Mouse (Mus musculus) adrenal gland, postnatal 36 days (tissue): ENCODE measurements around the gene Col9a3. TPM values are rescaled to one million over a fixed set of nuclear protein-coding genes. Genes with fewer than 3 reads are reported as not detected.

Experiments
- DNase-seq, 2 experiments: peaks; one replicate each; pipeline ENCODE4 v3.0.0; 2021; ENCODE audit warnings: mixed read lengths in 1 of 2
- total RNA-seq, 2 experiments: library from RNA; stranded (reverse); gene quantifications; 2 replicates each; pipeline ENCODE4 v1.2.3; 2021

Gene Col9a3
- total RNA-seq, 2 experiments from 2014 or later, result 0.17 to 0.26 TPM

DNA sequence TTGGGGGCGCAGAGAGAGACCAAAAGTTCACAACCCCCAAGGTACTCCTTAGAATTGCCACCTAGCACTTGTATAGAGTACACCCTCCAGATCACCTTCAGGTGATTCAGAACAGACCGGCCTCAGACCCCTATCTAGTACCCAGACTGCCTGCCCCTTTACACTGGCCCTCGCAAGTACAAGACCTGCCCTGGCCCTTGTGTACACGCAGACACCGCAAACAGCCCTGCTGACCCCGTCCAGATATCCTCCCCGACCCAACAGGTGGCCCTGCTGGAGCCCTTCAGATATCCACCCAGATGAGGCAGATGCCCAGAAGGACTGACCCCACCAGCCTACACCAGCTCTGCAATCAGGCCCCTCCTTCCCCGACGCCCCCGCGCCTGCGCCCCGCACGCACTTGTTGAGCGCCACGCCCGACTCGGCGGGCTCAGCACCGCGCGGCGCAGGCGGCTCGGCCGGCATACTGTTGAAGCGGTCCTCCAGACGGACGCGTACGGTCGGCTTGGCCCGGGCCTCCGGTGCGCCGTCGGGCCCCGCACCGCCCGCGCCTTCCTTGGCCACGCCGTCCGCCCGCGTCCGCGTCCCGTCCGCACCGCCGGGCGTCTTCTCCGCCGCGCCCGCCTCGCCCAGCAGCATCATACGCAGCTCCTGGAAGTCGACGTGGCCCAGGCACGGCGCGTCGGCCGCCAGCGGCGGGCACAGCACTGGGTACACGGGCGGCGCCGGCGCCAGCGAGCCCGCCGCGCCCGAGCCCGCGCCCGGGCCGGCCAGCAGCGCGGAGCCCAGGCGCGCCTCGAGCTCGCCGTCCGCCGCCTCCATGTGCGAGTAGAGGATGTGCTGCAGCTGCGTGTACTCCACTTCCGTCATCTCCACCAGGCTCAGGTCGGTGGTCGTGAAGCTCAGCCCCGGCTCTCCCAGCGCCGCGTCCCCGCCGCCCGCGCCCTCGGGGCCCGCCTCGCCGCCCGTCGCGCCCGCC is 44.3 kb downstream of the Col9a3 start:
- DNase-seq, result no peak

DNA sequence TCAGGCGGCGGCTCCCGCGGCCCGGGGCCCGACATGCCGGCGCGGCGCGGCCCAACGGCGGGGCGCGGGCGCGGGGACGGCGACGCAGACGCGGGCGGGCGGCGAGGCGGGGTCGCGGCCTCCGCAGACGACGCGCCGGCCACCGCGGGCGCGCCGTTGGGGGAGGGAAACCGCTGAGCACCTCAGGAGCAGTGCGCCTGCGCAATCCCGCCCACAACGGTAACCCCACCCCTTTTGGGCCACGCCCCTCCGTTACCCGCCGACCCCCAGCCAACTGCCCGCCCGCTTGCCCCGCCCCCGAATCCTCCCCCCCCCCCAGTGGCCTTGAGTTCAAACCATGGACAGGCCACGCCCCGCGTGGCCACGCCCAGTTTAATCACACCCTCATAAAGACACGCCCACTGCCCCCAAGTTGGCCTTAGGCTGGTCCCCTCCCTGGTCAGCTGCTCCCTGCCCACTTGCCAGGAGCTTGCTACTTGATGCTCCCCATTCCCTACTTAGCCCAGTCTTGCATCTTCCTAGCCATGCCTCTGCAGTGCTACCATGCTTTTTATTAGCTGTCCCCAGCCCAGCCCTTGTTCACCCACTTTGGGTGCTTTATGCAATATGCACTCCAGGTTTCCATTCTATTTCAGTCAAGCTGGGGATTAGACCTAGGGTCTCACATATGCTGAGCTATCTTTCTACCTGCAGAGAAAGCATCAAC is 45.1 kb downstream of the Col9a3 start, which contains the start of gene Tcfl5:
Tcfl5 (minus strand) TSS at position 154 of the 706 bp plus-strand sequence.
- DNase-seq, result no peak

DNA sequence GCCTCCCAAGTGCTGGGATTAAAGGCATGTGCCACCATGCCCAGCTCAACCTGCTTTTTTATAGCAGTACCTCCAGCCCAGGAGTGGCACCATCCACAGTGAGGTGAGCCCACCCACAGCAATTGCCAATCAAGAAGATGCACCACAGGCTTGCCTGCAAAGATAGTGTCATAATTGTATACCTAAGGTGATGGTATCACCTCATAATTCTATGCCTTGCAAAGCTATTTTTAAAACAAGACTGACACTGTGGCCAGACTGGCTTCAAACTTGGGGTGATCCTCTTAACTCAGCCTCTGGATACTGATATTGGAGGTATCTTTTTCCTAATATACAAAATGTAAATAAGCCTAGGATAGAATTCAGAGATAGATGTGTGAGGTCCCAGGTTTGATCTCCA is 46.0 kb downstream of the Col9a3 start:
- no peak for DNase-seq

DNA sequence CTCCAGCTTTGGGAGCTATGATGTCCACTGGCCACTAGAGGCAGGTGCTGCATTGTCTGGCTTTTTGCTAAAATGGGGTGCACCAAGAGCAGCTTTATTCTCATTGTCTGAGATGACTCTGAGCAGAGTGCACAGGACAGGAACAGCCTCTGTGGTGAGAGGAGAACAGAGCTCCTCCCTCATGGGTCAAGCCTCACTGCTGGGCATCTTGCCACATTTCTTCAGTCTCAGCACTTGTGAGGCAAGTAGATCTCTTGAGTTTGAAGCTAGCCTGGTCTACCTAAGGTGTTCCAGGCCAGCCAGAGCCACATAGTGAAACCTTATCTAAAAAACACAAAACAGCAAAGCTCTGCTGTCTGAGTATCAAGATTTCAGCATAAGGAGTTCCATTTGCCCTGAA is 49.3 kb downstream of the Col9a3 start:
- no peak for DNase-seq

GRCm38 (mm10) chr2:180654666-180655065 is 57.1 kb downstream of the Col9a3 start:
- DNase-seq, result no peak

- DNase-seq, result no peak
Measured at GRCm38 (mm10) chr2:180655150-180655549, 57.6 kb downstream of the Col9a3 start.

DNA sequence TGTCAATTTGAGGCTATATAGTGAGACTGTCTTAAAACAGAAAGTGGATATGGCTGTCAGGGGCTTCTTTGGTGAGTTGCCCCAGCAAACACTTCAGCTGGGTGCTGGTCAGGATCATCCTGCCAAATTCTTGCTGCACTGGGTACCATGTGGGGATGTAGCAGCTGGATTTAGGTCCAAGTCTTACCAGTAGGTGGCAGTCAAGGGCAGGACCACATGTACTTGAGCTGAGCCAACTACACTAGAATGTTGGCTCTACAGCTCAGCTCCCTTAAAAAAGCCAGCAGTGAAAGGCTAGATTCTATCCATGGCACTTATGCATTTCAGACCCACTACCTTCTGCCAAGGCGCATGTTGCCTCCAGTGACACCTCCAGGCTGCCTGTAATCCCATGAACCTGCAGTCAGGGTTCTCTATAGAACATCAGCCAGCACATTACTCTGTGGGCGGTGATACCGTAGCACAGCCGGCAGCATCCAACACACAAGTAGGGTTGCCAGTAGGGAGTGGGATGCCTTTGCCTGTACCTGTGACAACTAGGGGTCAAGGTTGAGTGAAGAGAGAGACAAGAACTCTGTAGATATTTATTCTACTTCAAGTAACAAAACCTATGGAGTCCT is 59.9 kb downstream of the Col9a3 start:
- peak; percentile 74 to 79 for DNase-seq

- no peak for DNase-seq
Measured at GRCm38 (mm10) chr2:180658381-180658780, 60.8 kb downstream of the Col9a3 start.

GRCm38 (mm10) chr2:180659353-180660150 is 62.0 kb downstream of the Col9a3 start:
- DNase-seq, result peak in 1 of 2 experiments; percentile 41

DNA sequence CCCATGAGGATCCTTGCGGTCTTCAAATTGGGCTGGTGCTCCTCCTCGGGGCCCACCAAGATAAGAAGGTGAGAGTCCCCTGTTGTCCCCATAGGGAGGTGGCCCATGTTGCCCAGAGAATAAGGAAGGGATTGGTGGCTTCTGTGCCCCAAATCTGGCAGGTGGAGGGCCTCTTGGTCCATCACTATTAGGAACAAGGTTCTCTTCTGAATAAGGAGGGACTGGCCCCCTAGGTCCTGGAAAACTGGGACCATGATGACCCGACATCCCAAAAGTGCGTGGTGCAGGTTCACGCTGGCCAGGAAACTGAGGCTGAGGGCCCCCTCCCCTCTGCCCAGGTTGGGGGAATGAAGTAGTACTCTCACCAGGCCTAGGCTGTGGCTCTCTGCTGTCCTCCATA is 62.9 kb downstream of the Col9a3 start:
- no peak for DNase-seq

DNA sequence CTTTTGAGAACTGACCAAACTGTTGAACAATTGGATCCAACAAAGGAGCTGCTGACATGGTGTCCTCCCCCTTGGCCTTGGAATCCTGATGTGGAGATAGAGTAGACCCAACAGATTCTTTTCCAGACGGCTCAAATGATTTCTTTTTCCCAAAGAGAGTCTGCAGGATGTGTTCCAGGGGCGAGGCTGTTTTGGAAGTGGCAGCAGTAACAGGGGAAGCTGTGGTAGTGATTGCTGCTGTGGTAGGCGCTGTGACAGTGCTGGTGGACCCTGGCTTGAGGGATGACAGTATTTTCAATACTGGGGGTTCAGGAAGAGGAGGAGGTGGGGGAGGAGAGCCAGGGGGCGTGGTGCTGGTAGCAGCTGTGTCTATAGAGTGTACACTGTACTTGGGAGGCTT is 64.4 kb downstream of the Col9a3 start:
- DNase-seq, result no peak

Other genes starting within 250 kb of the Col9a3 start
- 1 to 10 TPM in 1 of 2 experiments, under 1 TPM in 1; 0.70 to 1.5 TPM for gene Slco4a1, start 141.5 kb upstream of the Col9a3 start, total RNA-seq
- gene Ntsr1, start 97.8 kb upstream of the Col9a3 start, total RNA-seq, result not detected
- gene Mrgbp, start 16.5 kb upstream of the Col9a3 start, total RNA-seq, result 10 to 100 TPM; 16.6 to 17.5 TPM
- gene Ogfr, start 8.5 kb upstream of the Col9a3 start, total RNA-seq, result 10 to 100 TPM; 43.5 to 45.4 TPM
- not detected for gene Tcfl5, start 44.9 kb downstream of the Col9a3 start, total RNA-seq
- gene Dido1, start 112.2 kb downstream of the Col9a3 start, total RNA-seq, result 10 to 100 TPM; 38.7 to 40.7 TPM
- 10 to 100 TPM; 58.9 to 63.1 TPM for gene Gid8, start 112.3 kb downstream of the Col9a3 start, total RNA-seq
- 1 to 10 TPM; 1.1 to 1.2 TPM for gene Slc17a9, start 127.5 kb downstream of the Col9a3 start, total RNA-seq
- not detected for gene Bhlhe23, start 179.1 kb downstream of the Col9a3 start, total RNA-seq